Mouse (Mus musculus) G1E (cell line): ENCODE measurements around the gene Itga5.

ENCODE experiments used
- CTCF ChIP-seq: IDR thresholded peaks from 2 replicates; pipeline ENCODE4 v1.5.1; 2012; ENCODE audit warnings: low read depth, low read length, inconsistent platforms, mixed read lengths
- GATA1 ChIP-seq: IDR thresholded peaks from 2 replicates; pipeline ENCODE4 v1.6.1; 2012; ENCODE audit warnings: borderline replicate concordance, low read length, inconsistent platforms, mixed read lengths
- TAL1 ChIP-seq: conservative IDR thresholded peaks from 2 replicates; pipeline ENCODE4 v1.6.1; 2012; ENCODE audit warnings: low read depth, low read length, inconsistent platforms, mixed read lengths

DNA sequence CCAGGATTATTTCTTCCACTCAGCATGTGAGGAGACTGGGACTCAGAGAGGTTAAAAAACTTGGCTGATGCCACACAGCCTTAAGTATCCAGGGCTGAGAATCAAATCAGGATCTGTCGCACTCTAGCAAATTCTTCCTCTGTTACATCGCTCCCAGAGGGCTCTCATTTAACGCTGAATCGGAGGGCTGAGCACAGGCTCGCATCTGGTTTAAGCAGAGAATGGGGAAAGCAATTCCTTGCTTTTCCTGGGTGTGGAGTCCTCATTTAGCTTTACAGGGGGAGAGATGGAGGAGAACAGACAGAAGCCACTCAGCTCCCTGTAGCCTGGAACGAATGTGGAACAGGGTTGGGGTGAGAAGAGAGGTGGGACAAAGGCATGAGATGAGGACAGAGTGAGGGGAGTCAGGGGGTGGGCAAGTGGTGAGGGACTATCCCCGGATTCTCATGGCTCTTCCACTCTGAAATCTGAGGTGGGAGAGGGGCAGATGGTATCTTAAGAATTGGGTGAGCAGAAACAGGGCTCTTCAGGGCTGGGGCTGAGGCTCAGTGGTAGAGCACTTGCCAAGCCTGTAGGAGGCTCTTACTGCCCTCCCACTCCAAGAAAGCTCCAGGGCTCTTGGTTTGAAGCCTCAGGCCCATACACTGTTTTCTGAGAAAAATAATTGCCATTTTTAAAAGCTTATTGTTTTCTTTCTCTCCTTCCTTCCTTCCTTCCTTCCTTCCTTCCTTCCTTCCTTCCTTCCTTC is 30.9 kb downstream of the Itga5 start:
- TF ChIP-seq CTCF (no peak), TAL1 (no peak), GATA1 (no peak)
